Mouse (Mus musculus) MEL (cell line): ENCODE data around the gene B9d2. TPM values are rescaled to one million over a fixed set of nuclear protein-coding genes. Genes with fewer than 3 reads are reported as not detected.

Experiments
- DNase-seq: peaks from one replicate; pipeline ENCODE4 v3.0.0; 2011; ENCODE audit warnings: low read depth, low spot score
- H3K27ac ChIP-seq: 2 replicates; pipeline ENCODE4 v1.5.1; 2012; ENCODE audit warnings: low read depth, mild to moderate bottlenecking, control low read depth, low read length, moderate library complexity; ENCODE audit not compliant: control insufficient read depth
- H3K27me3 ChIP-seq, 2 experiments: fragments of 150-350 bp in 1 of 2; sonication (generic) in 1 of 2; 2 replicates each; pipeline ENCODE4 v1.6.1; 2012; ENCODE audit warnings: low read length in 2 of 2, mild to moderate bottlenecking in 2 of 2, improper control_type of control experiment in 1 of 2, moderate library complexity in 1 of 2; ENCODE audit not compliant: insufficient read depth in 2 of 2, control insufficient read depth in 1 of 2
- H3K36me3 ChIP-seq, 2 experiments: 2 replicates each; pipeline ENCODE4 v1.6.1; 2012 to 2014; ENCODE audit warnings: low read length in 2 of 2, improper control_type of control experiment in 1 of 2, inconsistent platforms in 1 of 2, mild to moderate bottlenecking in 1 of 2; ENCODE audit not compliant: insufficient read depth in 2 of 2, control insufficient read depth in 1 of 2
- H3K4me1 ChIP-seq, 2 experiments: fragments of 150-350 bp in 1 of 2; sonication (generic) in 1 of 2; 2 replicates each; pipeline ENCODE4 v1.6.1; 2012; ENCODE audit warnings: low read length in 2 of 2, improper control_type of control experiment in 1 of 2, mild to moderate bottlenecking in 1 of 2; ENCODE audit not compliant: insufficient read depth in 2 of 2, control insufficient read depth in 1 of 2
- H3K4me3 ChIP-seq, 2 experiments: fragments of 150-350 bp in 1 of 2; sonication (generic) in 1 of 2; 2 replicates each; pipeline ENCODE4 v1.5.1; 2012; ENCODE audit warnings: low read depth in 2 of 2, low read length in 2 of 2, mild to moderate bottlenecking in 2 of 2, moderate library complexity in 2 of 2, control low read depth in 1 of 2, improper control_type of control experiment in 1 of 2; ENCODE audit not compliant: control insufficient read depth in 1 of 2, insufficient read depth in 1 of 2
- H3K79me2 ChIP-seq: 2 replicates; pipeline ENCODE4 v1.6.1; 2012; ENCODE audit warnings: mild to moderate bottlenecking, low read length, moderate library complexity; ENCODE audit not compliant: control insufficient read depth, poor library complexity, insufficient read depth
- H3K9ac ChIP-seq: 2 replicates; pipeline ENCODE4 v1.6.1; 2012; ENCODE audit warnings: low read depth, mild to moderate bottlenecking, control low read depth, low read length, moderate library complexity; ENCODE audit not compliant: control insufficient read depth, poor library complexity, severe bottlenecking
- H3K9me3 ChIP-seq: fragments of 150-350 bp; sonication (generic); replicated peaks from 2 replicates; pipeline ENCODE4 v1.6.1; 2012; ENCODE audit warnings: mild to moderate bottlenecking, low read length, improper control_type of control experiment, moderate library complexity; ENCODE audit not compliant: insufficient read depth
- BHLHE40 ChIP-seq: IDR thresholded peaks from 2 replicates; pipeline ENCODE4 v1.6.1; 2012; ENCODE audit warnings: low read depth, mild to moderate bottlenecking, inconsistent platforms, low read length, improper control_type of control experiment, borderline replicate concordance
- CTCF ChIP-seq, 3 experiments: IDR thresholded peaks in 2 of 3; conservative IDR thresholded peaks in 1 of 3; 2 replicates each; pipeline ENCODE4 v1.5.1; 2011 to 2012; ENCODE audit warnings: low read length in 3 of 3, low read depth in 2 of 3, mild to moderate bottlenecking in 2 of 3, improper control_type of control experiment in 1 of 3, inconsistent platforms in 1 of 3, mixed read lengths in 1 of 3, moderate library complexity in 1 of 3; ENCODE audit not compliant: control insufficient read depth in 1 of 3, insufficient read depth in 1 of 3, poor library complexity in 1 of 3, severe bottlenecking in 1 of 3
- MAFK ChIP-seq: IDR thresholded peaks from 2 replicates; pipeline ENCODE4 v1.6.1; 2011; ENCODE audit warnings: low read depth, mild to moderate bottlenecking, low read length, improper control_type of control experiment, borderline replicate concordance
- NRF1 ChIP-seq: IDR thresholded peaks from 2 replicates; pipeline ENCODE4 v1.6.1; 2014; ENCODE audit warnings: low read depth, mild to moderate bottlenecking, inconsistent platforms, low read length, improper control_type of control experiment, moderate library complexity; ENCODE audit not compliant: poor library complexity, insufficient read depth, severe bottlenecking
- POLR2A ChIP-seq, 2 experiments: IDR thresholded peaks; 2 replicates each; pipeline ENCODE4 v1.6.1; 2011 to 2012; ENCODE audit warnings: low read length in 2 of 2, mild to moderate bottlenecking in 2 of 2, control low read depth in 1 of 2, improper control_type of control experiment in 1 of 2, low read depth in 1 of 2, moderate library complexity in 1 of 2; ENCODE audit not compliant: control insufficient read depth in 1 of 2, insufficient read depth in 1 of 2, poor library complexity in 1 of 2
- POLR2AphosphoS2 ChIP-seq: IDR thresholded peaks from 2 replicates; pipeline ENCODE4 v1.6.1; 2011; ENCODE audit warnings: low read length, improper control_type of control experiment
- RAD21 ChIP-seq: IDR thresholded peaks from 2 replicates; pipeline ENCODE4 v1.6.1; 2011; ENCODE audit warnings: mild to moderate bottlenecking, low read depth, low read length, improper control_type of control experiment
- SIN3A ChIP-seq: IDR thresholded peaks from 2 replicates; pipeline ENCODE4 v1.6.1; 2012; ENCODE audit warnings: low read length, improper control_type of control experiment, inconsistent platforms
- SMC3 ChIP-seq: IDR thresholded peaks from 2 replicates; pipeline ENCODE4 v1.6.1; 2011; ENCODE audit warnings: low read depth, low read length, improper control_type of control experiment
- TAL1 ChIP-seq: IDR thresholded peaks from 2 replicates; pipeline ENCODE4 v1.6.1; 2012; ENCODE audit warnings: mild to moderate bottlenecking, inconsistent platforms, low read length, moderate library complexity, mixed read lengths
- polyA plus RNA-seq, 2 experiments: library from polyadenylated mRNA; stranded (reverse) in 1 of 2; unstranded in 1 of 2; fragments of >175 nt in 1 of 2; fragments of >200 nt in 1 of 2; gene quantifications; 2 replicates each; pipeline versions ENCODE4 v1.2.1 to v1.2.4; 2012; ENCODE audit warnings: low replicate concordance in 2 of 2, low read depth in 1 of 2; ENCODE audit not compliant: insufficient read length in 2 of 2, insufficient read depth in 1 of 2, missing spikeins in 1 of 2
- total RNA-seq: library from RNA; depleted of rRNA; stranded (reverse); fragments of 300-350 nt; gene quantifications from 2 replicates; pipeline ENCODE4 v1.2.3, GENCODE M21; 2012

The B9d2 gene
- total and polyA plus RNA-seq, 3 experiments: 70.4 to 108 TPM; not detected in 1

DNA sequence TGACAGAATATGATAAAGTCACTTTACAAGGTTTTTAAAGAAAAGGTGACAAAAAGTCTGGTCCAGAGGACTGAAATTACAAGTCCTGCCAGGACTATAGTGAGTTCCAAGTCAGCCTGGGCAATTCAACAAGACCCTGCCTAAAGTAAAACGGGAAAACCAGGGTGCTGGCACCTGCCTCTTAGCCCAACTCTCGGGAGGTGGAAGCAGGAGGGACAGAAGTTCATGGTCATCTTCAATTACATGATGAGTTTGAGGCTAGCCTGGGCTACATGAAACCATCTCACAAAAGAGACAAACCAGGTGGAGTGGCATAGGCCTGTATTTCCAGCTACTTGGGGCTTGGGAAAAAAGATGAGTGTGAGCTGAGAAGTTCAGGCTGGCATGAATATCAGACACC, 8.9 kb upstream of the B9d2 start:
- H3K36me3 ChIP-seq: peaks cover 0 to 2% of the 10 kb centered on the region in 2 experiments; a peak in 2 of 4 replicates
- no peak for DNase-seq

DNA sequence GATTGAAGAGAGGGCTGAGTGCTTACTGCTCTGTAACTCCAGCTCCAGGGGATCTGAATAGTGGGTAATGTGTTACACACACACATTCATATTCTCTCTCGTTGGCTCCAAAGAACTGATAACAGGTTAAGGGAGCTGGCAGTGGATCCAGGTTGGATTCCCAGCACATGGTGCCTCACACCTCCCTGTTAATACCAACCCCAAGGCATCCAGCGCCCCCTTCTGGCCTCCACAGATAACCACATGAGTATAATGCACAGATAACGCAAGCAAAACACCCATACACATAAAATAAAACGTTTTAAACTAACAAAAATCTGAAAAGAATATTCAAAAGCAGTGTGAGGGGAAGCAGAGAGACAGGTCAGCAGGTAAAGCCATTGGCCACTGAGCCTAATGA, 8.1 kb upstream of the B9d2 start:
- Histone ChIP-seq H3K4me1 (0 out of 4 replicates have a peak, but pooled peaks cover 0 to 3% of the 10 kb centered on the region in 2 experiments), H3K27ac (no peak overlapping the region), H3K79me2 (no peaks in the 10 kb centered on the region), H3K4me3 (no peak overlapping the region), H3K27me3 (no peaks in the 10 kb centered on the region), H3K9ac (no peak overlapping the region), H3K36me3 (no peaks in the 10 kb centered on the region; a peak in 2 of 4 replicates), H3K9me3 (no peaks in the 10 kb centered on the region)
- peak; percentile 56 for DNase-seq
- TF ChIP-seq SMC3 (peak; percentile 30; the same call in 1 of the 2 replicates), RAD21 (peak; percentile 13), CTCF (IDR thresholded peaks at IDR 0.05 in 2 of 3, conservative IDR thresholded peaks at IDR 0.05 in 1 of 3; ENCODE audit: control insufficient read depth in 1 of 3, insufficient read depth in 1 of 3, low read depth in 2 of 3, low read length in 3 of 3, poor library complexity in 1 of 3, severe bottlenecking in 1 of 3) (peak; percentile 55 to 66 (median 55)), TAL1 (no peak), MAFK (no peak), BHLHE40 (no peak)

More for the DNA sequence above, 8.9 kb upstream of the B9d2 start:
- Histone ChIP-seq H3K9ac (no peak overlapping the region), H3K9me3 (no peaks in the 10 kb centered on the region), H3K27ac (no peak overlapping the region)
- TF ChIP-seq POLR2AphosphoS2 (0 out of 2 replicates have a peak, but pooled peaks have one; percentile 12), SIN3A (no peak)
- TF ChIP-seq, all 39 proteins: peak for 1
- Histone ChIP-seq H3K27me3 (no peaks in the 10 kb centered on the region), H3K4me1 (0 out of 4 replicates have a peak, but pooled peaks cover 0 to 3% of the 10 kb centered on the region in 2 experiments), H3K79me2 (no peaks in the 10 kb centered on the region), H3K4me3 (no peak overlapping the region)

DNA sequence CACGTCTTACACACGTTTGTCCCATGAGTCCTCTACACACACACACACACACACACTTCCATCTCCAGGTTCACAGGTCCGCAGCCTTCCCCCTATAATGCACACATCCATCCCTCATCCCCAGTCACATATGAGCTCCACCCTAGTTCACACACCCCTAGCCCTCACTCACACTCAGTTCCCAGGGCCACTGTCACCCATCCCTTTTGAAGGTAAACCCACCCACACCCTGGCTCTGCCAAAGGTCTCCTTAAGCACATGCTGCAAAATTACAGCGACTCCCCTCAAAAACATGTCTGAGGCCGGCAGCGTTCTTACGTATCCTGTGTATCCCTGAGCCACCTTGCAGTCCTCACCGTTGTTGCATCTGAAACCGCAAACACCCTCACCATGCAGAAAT, 6.3 kb upstream of the B9d2 start:
- H3K4me3 ChIP-seq: no peak overlapping the region

More for the DNA sequence above, 6.3 kb upstream of the B9d2 start:
- Histone ChIP-seq H3K4me1 (peaks cover 3 to 21% of the 10 kb centered on the region in 2 experiments; a peak in 2 of 4 replicates), H3K9me3 (no peaks in the 10 kb centered on the region), H3K9ac (no peak overlapping the region), H3K27ac (no peak overlapping the region), H3K79me2 (no peaks in the 10 kb centered on the region), H3K27me3 (no peaks in the 10 kb centered on the region), H3K36me3 (peaks cover 0 to 16% of the 10 kb centered on the region in 2 experiments; a peak in 2 of 4 replicates)
- DNase-seq: no peak
- 0 out of 2 replicates have a peak, but pooled peaks have one; percentile 11 for TF ChIP-seq POLR2AphosphoS2
- TF ChIP-seq NRF1: no peak
- 0 out of 4 replicates have a peak, but pooled peaks of 1 of the 2 experiments have one; percentile 5 for TF ChIP-seq POLR2A (IDR thresholded peaks at IDR 0.05; ENCODE audit: control insufficient read depth in 1 of 2, insufficient read depth in 1 of 2, low read depth in 1 of 2, low read length in 2 of 2, poor library complexity in 1 of 2)
